Mouse (Mus musculus): ENCODE measurements at regions not wholly inside any gene's neighbourhood (a gene's known extent, or its start where the extent isn't known, plus 50 kb on each side); places are given as distances from the start of the nearest gene placed in this dataset.
A peak's percentile ranks its signal among the peaks of the same experiment; 100 is the strongest.

DNA sequence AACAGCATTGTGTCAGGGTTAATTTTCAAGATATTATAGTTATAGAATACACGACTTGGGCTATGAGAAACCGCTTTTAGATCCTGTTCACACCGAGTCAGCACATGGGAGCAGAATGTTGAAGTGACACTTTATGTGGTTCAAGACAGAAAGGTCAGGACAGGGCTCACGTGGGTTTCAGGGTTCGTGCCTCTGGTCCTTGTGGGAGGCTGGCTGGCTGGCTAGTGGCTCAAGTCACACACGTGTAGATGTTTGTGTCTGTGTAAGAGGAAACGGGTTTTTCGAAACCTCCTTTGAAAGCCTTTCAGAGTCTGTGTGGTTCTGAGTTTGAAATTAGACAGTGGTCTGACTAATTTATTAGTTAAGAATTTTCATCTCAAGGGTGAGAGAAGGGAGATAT lies 255.3 kb downstream of the Foxa2 start:
- no peak for DNase-seq

DNA sequence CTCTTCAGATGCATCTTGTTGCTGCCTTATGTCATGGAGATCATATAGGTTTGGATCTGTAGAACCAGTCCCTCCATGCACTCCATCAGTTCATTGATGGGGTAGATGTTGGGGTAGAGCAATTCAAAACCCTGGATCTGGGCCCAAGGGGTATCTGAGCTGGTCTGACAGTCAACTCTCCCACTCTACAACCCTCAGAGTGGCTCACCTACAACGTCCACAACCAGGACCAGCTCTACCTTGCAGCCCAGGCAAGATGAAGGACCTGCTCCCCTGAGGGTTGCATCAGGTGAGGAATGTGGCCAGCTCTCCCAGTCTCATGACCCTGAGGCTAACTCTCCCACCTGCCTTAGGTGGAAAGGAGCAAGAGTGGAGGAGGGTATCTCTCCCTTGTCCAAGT lies 256.9 kb downstream of the Foxa2 start:
- no peak for DNase-seq

DNA sequence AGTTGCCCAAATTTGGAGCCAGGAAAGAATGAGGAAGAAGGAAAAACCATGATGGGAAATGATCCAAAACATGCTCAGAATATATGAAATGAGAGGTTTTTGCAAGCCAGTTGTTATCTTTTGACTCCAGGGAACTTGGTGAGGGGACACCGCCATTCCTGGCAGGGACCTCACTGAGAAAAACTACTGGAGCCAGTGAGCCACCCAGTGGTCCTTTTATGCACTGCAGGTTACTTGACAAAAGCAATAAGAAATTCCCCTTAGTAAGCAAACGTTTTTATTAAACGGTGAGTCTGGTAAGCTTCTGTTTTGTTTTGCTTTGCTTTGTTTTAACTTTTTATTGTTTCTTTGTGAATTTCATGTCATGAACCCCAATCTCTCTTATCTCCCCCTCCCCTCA lies 257.5 kb downstream of the Foxa2 start:
- DNase-seq: peak; percentile 3 to 8

DNA sequence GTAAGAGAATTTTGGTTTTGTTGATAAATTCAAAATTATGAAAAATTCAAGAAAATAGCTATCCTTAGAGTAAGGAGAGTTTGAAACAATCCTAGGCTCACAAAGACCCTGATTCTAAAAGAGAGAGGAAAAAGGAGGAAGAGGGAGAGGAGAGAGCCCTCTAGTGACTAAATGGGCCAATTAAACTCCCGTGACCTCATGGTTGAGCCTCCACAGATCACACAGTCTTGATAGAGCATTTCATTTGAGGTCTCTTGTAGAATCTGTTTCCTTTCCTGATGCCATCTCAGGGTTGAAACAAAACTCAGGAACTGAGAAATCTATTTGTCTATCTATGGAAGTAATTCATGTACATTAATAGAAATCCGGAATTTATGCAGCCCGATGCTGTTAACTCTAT lies 258.8 kb downstream of the Foxa2 start:
- DNase-seq: no peak

DNA sequence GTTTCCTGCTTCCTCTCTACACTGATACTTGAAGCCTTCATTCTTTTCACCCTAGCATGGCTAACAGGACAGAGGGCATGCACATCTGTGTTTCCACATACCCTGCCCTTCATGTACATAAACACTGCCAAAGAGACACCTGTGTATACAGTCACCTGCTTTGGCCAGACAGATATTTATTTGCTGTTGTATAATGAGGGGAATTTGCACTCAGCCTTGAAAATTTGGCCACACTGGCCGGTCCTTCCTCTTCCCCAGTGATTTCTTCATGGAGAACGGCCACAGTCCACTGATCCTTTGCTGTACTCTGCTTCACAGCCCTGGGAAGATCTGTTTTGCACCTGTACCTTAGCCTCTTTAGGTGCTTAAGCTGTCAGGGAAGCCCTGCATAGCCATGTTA lies 264.3 kb downstream of the Foxa2 start:
- no peak for DNase-seq

DNA sequence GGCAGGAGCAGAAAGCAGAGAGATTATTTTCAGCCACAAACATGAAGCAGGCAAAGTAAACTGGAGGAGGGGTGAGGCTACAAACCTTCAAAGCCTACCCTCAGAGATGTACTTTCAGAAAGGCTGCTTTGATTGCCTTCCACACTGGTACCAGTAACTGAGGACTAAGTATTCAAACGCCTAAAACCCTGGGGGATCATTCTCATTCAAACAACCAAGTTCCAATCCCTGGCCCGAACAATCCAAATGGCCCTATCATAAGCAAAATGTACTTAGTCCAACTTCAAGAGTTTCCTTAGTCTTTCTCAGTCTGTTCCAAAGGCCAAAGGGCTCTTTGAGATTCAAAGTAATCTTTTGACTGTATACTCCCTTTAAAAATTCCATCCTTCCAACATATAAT lies 270.5 kb downstream of the Foxa2 start:
- no peak for DNase-seq

DNA sequence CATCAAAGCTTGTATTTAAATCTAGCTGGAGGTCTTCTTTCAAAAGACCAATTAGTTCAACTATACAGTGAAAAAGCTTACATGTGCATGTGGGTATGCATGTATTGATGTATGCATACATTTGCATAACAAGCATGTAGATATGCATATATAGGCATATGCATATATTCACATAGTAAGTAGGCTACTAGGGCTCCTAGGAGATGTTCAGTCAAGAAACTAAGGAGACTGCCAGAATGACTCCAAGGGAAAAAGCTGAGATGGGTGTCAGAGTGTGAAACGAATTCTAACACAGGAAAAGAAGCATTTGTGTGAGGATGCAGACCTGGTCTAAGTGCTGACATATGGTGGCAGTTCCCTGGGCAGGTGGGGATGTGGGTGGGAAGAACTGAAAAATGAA lies 274.2 kb downstream of the Foxa2 start:
- no peak for DNase-seq

DNA sequence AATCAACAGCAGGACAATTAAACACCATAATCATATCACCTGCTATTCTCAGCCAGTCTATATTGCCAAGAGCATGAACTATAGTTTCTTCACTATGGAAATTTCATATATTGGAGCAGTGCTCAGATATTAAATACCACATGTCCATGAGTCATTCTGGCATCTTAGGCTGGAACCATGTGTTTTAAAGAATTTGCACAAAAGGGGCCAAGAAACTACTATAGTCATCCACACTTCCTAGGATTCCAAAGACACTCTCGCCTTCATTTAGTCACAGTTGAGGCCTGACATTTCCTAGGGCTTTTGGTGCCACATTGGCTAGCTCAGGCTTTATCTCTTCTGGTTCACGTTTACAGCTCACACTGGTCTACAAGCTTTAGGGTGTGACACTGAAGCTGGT lies 293.7 kb downstream of the Foxa2 start:
- DNase-seq: no peak

DNA sequence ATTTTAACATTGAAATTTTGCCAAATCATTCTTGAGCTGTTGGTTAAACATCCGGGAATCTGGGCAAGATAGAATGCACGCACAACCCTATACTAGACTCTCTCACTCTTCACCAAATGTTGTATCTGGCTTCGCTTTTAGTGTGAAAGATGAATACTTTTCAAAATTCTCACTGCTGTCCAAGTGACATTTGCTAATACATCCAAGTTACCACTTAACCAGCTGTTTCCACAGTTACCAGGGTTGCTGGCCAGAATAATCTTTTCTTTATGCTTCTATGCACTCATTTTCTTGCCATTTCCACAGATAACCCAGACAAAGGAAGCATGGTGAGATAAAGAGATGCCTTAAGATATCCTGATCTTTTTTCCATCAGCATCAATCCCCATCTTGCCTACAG lies 294.9 kb downstream of the Foxa2 start:
- DNase-seq: no peak

DNA sequence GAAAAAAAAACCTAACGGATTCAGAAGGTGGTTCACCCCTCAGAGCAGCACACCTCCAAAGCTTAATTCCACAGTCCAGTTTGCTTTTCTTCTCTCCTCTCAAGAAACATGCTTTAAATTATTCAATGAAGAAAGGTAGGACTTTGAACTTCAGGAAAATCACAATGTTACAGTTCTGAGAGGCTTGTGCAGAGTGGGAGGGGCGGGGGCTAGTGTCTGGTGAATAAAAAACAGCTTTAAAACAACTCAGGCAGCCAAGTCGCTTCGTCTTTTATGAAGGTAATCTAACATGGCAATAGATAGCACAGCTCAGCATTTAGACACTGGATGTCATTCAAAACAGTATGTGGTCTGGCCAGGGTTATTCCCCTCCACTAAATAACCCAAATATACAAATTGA lies 298.8 kb downstream of the Foxa2 start:
- no peak for DNase-seq

DNA sequence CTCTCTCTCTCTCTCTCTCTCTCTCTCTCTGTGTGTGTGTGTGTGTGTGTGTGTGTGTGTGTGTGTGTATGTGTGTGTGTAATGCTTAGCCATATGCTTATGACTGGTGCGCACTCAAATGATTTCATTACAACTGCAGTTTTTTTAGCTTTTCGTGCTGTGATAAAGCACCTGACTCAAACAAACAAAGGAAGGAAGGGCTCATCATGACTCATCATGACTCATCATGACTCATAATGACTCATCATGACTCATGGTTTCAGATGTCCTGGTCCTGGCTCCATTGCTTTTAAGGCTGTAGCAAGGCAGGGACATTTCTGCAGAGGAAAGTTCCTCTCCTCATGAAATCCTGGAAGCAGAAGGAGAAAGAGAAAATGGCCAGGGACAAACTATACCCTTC lies 302.9 kb downstream of the Foxa2 start:
- no peak for DNase-seq

DNA sequence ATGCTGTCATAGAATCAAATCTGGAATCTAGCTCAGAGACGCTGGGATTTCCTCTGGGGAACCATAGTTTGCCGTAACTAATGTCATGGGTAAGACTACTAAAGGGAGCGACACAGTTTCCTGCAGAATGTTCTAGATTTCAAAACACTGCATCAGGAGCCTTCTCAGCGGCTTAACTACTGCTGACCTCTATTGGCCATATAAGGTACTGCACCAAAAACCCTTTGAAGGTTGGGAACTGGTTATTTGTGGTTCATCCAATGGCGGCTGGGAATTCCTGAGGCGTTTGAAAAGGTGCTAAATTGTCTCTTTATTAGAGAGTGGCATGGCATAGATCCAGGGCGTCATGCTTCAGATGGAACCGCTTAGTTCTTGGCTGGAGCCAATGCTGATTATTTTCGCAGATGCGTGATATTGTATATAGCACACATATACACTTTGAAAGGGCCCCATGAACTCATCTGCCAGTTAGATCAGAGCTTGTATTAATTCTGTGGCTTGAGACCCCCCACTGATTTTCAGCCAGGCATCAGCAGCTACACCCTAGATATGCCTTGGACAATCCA lies 308.4 kb downstream of the Foxa2 start:
- no peak for DNase-seq

DNA sequence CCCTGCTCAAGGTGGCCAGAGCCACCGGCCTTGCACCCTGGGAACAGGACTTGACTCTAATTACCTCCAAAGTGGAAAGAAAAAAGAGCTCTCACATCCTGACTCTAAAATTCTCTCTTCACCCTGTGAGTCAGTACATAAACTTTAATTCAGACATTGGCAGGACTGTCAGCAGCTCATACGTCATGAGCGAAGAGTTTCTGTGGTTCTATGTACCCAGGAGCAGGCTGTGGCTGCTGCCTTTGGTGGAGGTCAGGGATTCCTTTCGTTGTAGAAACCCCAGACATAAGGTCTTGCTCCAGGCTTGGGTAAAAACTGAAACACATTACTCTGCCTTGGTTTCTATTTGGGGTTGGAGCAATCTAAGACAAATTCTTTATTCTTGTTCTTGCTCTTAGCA lies 319.4 kb downstream of the Foxa2 start:
- no peak for DNase-seq

DNA sequence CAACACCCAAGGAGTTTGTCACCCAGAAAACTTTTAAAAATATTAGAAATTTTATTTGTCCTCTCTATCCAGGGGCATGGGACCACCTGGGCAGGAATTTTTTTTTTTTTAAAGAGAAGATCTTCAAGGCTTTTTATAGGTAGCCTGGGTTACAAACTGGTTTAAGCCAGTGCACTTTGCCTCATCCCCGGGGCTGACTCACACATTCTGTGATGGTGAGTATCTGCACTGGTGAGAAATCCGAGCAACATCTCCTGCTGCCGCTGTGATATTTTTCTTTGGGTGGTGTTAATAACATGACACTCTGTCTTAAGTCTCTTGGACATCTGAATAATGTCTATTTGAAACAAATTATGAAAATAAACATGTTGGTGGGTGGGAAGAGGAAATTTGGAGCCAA lies 327.8 kb downstream of the Foxa2 start:
- no peak for DNase-seq

DNA sequence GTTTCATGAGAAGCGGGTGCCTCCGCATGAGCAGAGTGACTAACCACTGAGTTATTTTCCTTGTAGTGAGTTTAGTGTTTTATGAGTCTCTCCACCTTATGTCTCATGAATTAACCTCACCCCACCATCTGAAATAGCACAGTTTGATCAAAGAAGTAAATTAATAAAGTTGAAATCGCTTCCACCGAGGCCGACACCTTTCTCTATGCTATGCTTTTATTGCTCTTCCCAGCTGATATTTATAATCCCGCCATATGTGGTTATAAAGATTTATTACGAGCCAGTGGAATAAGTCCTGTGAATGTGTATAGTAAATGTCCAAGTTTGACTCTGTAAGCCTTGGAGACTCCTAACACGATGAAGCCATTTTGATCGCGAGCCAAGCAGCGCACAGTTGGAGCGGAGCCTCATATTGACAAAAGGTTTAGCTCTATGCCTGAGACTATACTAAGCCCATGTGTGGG lies 329.3 kb downstream of the Foxa2 start:
- DNase-seq: no peak

DNA sequence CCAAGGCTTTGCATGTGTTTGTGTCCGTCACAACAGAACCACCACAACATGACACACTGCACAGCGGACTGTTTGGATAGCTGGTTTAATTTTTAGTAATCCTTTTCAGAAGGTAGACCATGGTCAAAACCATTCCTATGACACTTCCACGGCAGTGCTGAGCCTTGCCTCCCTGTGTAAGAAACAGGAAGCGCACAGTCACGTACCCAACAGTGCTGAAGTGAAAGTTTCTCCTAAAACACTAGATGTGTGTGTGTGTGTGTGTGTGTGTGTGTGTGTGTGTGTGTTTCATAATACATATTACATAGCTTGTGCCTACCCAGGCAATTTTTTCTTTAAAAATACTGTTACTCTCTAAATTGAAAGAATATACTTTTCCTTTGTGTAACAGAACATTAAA lies 331.0 kb downstream of the Foxa2 start:
- no peak for DNase-seq

DNA sequence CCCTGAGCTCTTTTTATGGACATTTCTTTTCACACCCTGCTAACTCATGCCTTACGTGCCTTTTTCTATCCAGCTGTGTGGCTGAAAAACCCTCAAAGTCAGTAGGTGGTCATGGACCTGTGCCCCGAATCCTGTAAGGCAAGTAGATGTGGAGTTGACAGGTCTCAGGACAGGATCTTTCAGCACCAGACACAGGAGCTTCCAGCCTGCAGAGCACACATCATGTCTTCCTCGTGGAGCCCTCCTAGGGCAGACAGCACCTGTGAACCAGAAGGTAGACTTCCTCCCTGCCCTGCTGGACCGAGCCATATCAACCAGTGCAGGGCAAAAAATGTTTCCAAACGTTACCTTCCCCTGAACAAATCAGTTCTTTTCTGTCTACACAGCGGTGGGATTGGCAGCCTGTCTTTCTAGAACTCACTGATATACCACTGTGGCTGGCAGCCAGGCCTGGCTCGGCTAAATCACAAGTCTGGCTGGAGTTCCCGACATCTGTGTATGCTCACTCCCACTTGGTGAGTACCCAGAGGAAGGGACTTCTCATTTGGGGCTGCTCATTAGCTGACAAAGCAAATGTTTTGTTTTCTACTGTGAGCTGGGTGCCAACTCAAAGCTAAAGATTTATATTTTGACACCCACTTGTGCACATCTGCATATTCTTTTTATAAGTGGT lies 336.0 kb downstream of the Foxa2 start:
- DNase-seq: no peak

DNA sequence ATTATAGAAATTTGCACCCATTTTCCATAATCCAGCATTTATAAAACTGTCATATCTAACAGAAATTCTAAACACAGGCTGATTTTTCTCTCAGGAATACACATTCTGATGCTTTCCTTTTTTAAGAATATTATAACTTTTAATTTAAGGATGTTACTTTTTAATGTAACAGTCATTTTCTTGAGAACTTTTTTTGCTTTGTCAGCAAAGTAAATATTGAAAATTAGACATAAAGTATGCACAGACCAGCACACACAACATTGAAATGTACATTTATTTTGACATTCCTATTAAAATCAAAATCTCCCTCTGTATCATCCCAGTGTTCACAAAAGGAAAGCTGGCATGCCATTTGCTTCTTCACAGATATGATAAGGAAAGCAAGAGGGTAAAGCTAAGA lies 337.0 kb downstream of the Foxa2 start:
- no peak for DNase-seq

DNA sequence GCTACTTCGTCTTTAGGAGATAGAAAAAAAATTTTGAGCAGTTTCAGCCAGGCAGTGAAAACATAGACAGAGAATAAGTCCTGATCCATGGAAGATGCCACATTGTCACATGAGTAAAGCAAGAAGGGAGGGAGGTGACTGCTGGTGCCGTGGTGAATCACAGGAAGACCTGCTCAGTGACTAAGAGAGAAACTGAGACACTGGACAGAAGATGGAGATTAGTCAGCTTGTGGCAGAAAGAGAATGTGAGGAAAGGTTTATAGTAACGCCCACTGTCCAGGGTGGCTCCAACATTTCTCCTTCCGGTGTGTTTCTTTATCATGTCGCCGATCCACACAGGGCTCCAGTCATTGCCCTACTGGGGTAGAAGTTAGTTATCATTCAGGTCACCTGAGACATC lies 339.6 kb downstream of the Foxa2 start:
- DNase-seq: no peak

DNA sequence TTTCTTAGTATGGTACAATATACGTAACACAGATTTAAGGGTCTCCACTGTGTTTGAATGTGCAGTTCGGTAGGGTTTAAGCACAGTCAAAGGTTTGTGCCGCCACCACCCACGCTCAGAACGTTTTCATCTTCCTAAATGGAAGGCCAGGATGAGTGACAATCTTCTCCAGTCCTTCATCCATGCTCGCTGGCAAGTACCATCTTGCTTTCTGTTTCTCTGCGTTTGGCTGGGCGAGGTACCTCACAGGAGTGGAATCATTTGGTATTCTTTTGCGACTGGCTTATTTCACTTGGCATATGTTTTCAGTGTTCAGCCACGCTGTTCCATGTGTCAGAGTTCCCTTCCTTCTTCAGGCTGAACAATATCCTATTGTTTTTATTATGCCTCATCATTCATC lies 342.3 kb downstream of the Pax1 start:
- no peak for DNase-seq

DNA sequence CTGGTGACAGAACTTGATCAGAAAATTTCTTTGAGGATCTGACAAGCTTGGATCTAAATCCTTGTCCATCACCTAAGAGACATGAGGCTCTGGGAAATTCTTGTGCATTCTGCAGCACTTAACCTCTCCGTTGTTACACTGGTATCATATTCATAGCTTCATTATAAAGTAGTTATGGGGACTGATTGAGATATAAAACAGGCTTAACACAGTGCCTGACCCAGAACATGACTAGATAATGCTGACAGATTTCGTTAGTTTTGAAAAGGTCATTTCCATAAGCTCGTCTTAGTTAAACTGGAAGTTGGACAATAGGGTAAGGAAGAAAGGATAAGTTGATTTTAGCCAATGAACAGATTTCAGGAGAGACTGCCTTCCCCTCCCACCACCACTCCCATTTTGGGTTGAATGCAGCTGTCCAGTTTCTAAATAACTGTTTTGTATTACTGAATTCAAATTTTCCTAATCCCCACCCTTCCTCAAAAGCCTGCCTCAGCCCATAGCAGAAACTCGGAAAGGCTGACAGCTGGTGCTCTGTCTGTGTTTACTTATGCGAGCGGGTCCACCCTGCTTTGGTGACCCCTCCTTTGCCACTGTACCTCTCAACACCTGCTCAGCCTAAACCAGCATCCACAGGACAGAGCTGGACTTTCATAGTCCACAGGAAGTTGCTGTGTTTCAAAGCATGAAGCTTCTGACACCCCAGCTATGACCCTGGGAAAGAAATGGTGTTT lies 340.8 kb downstream of the Pax1 start:
- no peak for DNase-seq

DNA sequence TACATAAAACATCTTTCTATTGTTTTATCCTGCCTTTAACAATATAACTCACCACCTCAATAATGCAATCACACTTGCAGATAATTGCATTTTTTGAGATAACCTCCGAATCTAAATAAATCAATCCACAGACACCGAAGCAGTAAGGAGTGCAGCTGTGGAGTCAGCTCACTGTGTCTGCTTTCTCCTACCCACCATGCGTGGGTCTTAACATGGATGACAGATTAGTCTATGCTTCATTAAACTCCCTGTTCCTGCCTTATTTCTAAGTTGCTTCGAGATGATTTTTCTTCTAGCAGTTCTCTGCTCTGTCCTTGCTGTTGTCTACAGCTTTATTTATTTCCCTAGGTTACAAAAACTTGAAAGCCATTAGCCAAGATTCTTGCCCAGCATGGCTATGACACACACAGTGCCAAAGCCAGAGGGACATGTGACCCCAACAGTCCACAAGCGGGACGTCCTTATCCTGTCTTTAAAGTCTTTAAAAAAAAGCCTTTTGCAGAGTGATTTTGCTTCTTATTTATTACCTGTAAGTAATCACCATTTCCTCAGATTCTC lies 337.9 kb downstream of the Pax1 start:
- no peak for DNase-seq

DNA sequence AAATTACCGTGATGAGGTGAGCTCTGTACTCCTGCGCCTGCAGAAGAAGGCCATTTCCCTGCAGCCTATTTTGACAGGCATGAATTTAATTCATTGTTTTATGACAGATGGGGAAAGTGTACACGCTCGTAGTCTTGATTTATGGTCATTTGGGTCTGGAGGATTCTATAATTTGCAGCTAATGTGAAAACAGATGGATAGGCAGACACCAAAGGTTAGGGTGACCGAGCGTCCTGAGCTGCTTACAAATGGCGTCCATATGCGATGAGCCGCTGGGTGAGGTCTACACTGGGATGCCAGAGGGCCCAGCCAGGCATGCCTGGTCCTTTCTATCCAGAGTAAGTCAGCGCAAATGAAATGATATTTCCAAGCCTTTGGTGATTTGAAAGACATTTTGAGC lies 330.2 kb downstream of the Pax1 start:
- DNase-seq: no peak

DNA sequence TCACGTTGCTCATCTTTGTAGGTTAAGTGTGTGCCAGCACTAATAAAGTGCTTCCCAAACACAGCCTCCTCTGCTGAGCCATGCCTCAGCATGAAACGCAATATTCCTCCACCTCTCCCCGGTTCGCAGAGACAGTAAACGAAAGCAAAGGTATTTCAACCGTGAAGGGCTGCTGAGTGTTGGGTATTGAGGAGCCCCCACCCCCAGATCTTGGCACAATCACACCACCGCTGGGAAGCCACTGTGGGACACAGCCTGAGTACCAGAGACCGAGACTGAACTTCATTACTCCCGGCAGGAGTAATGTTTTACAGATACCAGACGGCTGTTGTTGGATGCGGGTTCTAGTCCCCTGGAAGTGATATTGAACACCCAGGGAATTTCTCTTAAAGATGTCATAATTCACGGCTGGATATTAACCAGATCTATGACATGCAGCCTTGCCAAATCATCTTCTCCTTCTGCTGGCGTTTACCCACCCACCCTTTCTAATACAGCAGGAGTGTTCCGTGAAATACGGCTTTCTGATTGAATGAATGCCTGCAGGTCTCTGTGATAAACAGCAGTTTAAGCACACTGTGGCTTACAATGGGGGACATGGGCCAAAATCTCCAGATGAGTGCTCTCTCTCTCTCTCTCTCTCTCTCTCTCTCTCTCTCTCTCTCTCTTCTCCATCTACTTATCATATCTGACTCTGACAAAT lies 328.9 kb downstream of the Pax1 start:
- DNase-seq: no peak

Data from B cell, adult 2 months (primary cell).